Mouse (Mus musculus) urinary bladder, adult 18-20 months (tissue): ENCODE results near the gene Edem2.
A peak's percentile ranks its signal among the peaks of the same experiment; 100 is the strongest.
"Not testable (repeated sequence)": the region's sequence is repeated elsewhere in the genome, so short reads cannot be mapped to it uniquely, and the experiment has no call there.

Experiments used
- DNase-seq, 2 experiments: peaks; one replicate each; pipeline ENCODE4 v3.0.0; 2022; ENCODE audit warnings: low spot score in 2 of 2, mixed read lengths in 2 of 2

Gene Edem2

DNA sequence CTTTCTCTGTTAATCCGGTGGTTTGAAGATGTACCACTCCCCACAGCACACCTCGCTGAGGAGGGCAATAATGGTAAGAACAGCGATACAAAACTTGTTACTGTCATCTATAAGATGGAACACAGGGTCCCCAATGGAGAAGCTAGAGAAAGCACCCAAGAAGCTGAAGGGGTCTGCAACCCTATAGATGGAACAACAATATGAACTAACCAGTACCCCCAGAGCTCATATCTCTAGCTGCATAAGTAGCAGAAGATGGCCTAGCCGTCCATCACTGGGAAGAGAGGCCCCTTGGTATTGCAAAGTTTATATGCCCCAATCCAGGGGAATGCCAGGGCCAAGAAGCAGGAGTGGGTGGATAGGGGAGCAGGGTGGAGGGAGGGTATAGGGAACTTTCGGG, 6.5 kb upstream of the Edem2 start, which contains the start of gene Gm17581:
Gene Gm17581, minus strand, starts transcription at position 101 of the 400 bp plus-strand sequence.
- DNase-seq: not testable (repeated sequence)

DNA sequence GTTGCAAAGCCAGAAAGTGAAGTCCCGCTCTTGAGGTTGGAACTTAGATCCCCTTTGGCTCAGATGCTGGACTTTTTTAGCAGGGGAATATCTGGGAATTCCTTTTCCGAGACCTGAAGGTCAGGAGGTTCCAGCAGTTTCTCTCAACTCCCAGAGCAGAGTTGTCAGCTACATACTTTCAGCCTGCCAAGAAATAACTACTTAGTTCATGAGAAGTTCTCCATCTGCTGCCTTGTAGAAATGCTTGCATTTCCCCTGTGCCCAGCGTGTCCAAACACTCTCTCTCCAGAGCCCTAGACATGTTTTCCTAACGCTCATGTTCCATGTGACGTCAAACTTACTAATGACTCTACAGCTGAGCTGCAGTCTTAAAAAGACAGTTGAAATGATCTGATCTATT, 5.8 kb upstream of the Edem2 start:
- DNase-seq: no peak

GRCm38 (mm10) chr2:155728742-155729141, 533 bp downstream of the Edem2 start:
- no peak for DNase-seq

DNA sequence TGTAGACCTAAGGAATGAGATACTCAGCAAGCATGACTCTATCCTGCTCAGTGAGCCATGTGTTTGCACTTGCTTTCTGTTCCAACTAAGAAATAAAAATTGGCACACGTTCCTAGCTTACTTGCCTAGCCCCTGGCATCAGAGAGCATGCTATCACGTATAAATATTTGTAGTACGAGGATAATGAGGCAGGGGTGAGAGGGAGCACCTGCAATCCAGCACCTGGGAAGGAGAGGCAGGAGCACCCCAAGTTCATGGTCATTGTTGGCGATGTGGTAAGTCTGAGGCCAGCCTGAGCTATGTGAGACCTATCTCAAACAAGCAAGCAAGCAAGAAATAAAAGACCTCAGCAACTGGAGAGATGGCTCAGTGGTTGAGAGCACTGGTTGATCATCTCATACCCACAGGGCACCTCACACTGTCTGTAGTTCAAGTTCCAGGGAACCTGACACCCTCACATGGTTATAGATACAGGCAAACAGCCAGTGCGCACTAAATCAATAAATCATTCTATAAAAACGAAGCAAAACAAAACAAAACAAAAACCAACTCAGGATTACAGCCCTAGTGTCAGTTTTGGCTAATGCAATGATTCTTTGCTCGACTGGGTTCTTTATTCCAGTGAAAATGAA, 1.4 kb downstream of the Edem2 start:
- DNase-seq: no peak

GRCm38 (mm10) chr2:155726302-155726701, 3.0 kb downstream of the Edem2 start:
- no peak for DNase-seq

- no peak for DNase-seq
Measured at GRCm38 (mm10) chr2:155724526-155724925, 4.7 kb downstream of the Edem2 start.

GRCm38 (mm10) chr2:155724036-155724435, 5.2 kb downstream of the Edem2 start:
- DNase-seq: no peak

DNA sequence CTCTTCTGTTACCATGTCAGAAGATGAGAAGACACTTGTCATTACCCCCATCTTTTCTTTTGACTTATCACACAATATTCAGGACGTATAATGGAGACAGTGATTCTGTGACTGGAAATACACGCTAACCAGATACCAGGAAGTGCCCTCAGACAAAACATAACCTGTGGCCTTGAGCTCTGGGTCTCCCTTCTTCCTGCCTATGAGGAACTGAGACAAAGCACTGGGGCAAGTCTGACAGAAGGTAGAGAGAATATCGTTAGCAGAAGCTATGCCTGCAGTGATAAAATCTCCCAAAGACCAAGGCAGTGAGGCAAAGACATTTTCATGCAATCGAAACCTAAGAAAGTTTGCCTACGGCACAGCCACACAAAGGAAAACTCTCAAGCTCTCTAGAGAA, 8.7 kb downstream of the Edem2 start:
- DNase-seq: no peak

DNA sequence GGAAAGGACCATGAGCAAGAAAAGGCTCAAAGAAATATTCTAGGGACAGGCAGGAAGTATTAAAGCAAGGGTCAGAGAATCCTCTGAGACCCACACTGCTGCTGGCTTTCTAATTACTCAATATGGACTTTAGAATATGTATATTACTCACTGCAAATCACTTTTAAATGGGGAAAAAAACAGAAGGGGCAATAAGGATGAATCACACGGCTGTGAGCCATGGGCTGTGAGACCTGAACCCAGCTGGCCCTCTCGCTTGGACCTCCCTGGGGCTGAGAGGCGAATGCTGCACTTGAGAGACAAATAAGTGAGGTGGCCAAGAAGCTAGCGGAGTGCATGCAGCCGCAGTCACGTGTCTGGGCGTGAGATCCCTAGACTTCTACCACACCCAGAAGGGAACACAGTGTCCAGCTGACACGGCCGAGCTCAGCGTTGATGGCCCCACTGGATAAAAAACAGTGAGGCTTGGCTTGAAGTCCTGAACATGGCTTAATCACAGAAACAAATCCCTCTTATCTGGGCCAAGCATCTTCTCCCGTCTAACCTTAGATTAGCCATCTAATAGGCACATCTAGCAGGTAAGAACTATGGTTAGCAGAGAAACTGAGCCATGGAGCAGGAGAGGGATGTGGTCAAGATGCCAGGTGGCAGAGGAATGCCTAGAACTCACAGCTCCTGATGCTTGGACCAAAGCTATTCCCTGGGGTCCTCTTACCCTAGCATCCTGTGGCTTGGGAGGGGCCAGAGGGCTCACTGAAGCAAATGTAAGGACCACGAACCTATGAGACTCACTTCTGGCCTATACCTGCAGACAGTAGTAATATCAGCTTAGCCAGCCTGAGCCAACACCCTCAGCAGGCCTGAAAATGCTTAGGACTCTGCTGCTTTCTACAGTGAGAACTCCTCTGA, 11.9 kb downstream of the Edem2 start:
- peak in 1 of 2 experiments; percentile 36 for DNase-seq

DNA sequence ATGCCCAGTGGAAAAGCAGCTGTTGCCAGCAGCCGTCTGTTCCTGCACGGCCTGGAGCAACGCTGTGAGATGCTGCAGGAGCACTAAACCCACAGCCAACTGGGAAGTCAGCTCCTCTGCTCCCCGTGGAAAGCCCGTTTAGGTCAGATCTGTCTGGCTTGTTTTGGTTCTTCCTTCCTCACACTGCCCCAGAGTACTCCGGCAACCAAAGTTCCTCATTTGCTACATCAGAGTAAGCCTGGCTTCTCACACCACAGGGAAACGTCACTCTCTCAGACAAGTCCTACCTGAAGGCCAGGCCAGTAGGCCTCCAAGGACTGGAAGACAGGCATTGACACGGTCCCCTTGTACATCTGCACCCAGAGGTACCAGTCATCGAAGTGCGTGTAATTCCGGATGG, 18.7 kb downstream of the Edem2 start:
- DNase-seq: no peak

- DNase-seq: no peak
Measured at GRCm38 (mm10) chr2:155707251-155707650, 22.0 kb downstream of the Edem2 start.

- DNase-seq: no peak
Measured at GRCm38 (mm10) chr2:155703630-155704029, 25.6 kb downstream of the Edem2 start.

DNA sequence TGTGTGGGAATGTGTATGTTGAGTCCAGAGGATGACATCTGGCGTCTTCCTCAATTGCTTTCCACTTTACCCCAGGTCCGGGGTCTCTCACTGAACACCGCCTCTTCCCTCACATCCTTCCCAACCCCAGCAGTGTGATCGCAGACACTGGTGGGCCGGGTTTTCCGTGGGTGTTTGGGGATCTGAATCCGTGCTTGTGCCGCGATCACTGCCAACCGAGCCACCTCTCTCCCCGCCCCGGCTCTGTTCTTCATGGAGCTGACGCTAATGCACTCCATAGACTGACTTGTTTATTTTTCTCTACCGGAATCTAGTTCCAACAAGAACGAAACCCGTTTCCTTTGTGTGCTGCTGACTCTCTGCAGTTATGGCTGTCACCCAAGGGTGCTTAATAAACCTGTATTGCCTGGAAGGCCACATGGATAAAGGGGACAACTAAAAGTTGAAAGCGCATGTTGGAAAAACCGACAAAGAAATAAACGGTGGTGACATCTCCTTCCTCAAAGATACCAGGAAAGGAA, 27.8 kb downstream of the Edem2 start:
- no peak for DNase-seq

GRCm38 (mm10) chr2:155698443-155698842, 30.8 kb downstream of the Edem2 start:
- not testable (repeated sequence) for DNase-seq

- no peak for DNase-seq
Measured at GRCm38 (mm10) chr2:155696851-155697250, 32.4 kb downstream of the Edem2 start.

- DNase-seq: peak; percentile 64 to 84
Measured at GRCm38 (mm10) chr2:155696091-155696558, 33.1 kb downstream of the Edem2 start.

GRCm38 (mm10) chr2:155695316-155695715, 34.0 kb downstream of the Edem2 start:
- no peak for DNase-seq

DNA sequence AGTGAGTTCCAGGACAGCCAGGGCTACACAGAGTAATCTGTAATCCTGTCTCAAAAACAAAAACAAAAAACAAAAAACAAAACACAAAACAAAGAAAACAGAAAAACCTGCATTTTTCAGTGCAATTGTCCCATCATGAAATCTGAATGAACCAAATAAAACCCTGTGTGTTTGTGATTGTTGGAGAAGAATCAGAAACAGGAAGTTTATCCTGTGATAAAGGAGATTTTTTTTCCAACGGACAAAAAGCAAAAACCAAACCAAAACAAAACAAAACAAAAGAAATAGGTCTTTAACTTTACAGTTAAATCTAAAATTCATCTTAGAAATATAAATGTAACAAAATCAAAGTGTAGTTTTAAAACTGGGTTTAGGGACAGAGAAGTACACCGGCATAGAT, 34.7 kb downstream of the Edem2 start:
- DNase-seq: no peak

- DNase-seq: no peak
Measured at GRCm38 (mm10) chr2:155693136-155693535, 36.1 kb downstream of the Edem2 start.

DNA sequence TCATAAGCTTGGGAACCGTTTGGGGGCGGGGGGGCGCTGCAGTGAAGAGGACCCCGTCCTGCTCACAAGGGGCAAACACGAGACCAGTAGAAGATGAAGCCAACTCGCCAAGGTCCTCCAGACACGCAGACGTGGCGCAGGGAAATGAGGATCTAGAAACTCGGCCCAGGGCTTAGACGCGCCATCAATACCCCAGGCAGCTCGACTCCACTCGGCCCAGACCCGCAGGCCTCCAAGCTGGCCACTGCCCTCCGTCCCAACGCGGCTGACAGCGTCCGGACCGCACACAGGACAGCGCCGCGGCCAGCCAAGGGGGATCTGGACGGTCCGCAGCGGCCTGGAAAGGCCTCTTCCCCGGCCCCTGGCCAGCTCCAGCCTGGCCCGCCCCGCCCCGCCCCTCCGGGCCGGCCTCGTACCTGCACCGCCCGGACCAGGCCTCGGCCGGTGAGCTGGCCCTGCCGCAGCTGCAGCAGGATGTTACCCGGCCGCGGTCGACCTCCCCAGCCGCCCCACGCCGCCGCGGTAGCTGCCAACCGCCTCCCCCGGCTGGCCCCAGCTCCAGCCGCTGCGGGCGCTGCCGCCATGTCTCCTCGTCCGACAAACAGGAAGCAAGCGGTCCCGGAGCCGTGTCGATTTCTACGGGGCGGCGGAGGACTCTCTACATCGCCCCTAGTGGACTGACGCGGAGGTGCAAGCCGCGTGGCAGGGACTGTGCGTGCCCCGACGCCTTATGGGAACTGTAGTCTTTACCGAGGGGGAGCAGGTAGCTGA, 37.4 kb downstream of the Edem2 start, which contains the start of gene Trpc4ap:
Gene Trpc4ap, minus strand, starts transcription at position 662 of the 771 bp plus-strand sequence.
- DNase-seq: peak; percentile 95 to 98

DNA sequence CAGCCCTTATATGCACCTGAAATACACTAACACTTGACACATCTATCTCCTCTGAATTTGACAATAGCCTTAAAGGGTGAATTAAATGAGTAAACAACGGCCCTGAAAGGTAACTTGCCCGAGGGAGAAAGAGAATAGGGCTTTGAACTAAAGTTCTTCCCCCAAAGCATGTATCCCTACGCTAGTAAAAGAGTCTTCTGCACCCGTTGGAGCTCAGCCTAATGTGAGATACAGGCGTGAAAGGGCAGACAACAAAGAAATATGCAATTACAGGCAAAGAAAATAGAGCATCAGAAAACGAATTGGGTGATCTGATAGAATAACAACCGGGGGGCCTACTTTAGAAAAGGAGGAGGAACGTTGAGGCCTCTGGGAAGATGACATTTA, 37.9 kb downstream of the Edem2 start:
- DNase-seq: no peak

- no peak for DNase-seq
Measured at GRCm38 (mm10) chr2:155689211-155689610, 40.1 kb downstream of the Edem2 start.
